Mouse (Mus musculus): ENCODE results near the gene Otud7b.

DNA sequence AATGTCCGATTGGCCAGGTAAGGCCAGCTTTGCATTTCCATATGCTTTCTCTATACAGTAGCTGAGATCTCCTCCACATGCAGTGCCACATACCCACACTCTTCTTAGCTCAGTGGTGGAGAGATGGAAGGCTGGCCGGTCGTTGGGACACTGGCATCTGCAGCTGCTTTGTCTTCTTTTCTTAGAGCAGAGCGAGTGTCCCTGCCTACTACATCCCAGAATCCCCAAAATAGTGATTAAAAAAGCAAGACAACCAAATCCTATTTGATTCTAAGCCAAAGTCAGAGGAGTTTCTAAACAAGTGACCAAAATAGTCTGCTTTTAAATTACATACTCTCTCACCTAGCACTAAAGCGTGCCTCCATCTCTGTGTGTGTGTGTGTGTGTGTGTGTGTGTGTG lies 48.3 kb downstream of the Otud7b start:
- TF ChIP-seq CTCF (IDR thresholded peaks at IDR 0.05; ENCODE audit: borderline replicate concordance, control insufficient read depth, extremely low read depth, insufficient read depth, low read length, poor library complexity) = no peak
- no peak for TF ChIP-seq POLR2A (IDR thresholded peaks at IDR 0.05; ENCODE audit: control insufficient read depth, extremely low read depth, insufficient read depth, low read length, poor library complexity)

Data from thymus, adult 2 months (tissue).